Mouse (Mus musculus) heart, adult 18-20 months (tissue): Measurements from ENCODE around the gene Kif21b. TPM values are rescaled to one million over a fixed set of nuclear protein-coding genes. Genes with fewer than 3 reads are reported as not detected.

Experiments
- total RNA-seq, 2 experiments: library from RNA; stranded (reverse); gene quantifications; 2 replicates each; pipeline ENCODE4 v1.2.3; 2021

Gene Kif21b
- total RNA-seq, 2 experiments from 2014 or later = 0.77 to 2.6 TPM

Other genes starting within 250 kb of the Kif21b start
- not detected for gene Pkp1, start 212.2 kb upstream of the Kif21b start, total RNA-seq
- under 1 TPM in 1 of 2 experiments, not detected in 1; 0.08 TPM for gene Igfn1, start 125.0 kb upstream of the Kif21b start, total RNA-seq
- 10 to 100 TPM; 13.9 to 14.0 TPM for gene Tmem9, start 123.2 kb upstream of the Kif21b start, total RNA-seq
- gene Ascl5, start 80.6 kb upstream of the Kif21b start, total RNA-seq = not detected
- 10 to 100 TPM; 16.4 to 18.1 TPM for gene Cacna1s, start 78.6 kb upstream of the Kif21b start, total RNA-seq
- not detected for gene Mroh3, start 81.4 kb downstream of the Kif21b start, total RNA-seq
- not detected for gene Inava, start 102.9 kb downstream of the Kif21b start, total RNA-seq
- not detected for gene Gpr25, start 129.5 kb downstream of the Kif21b start, total RNA-seq
- gene Camsap2, start 214.7 kb downstream of the Kif21b start, total RNA-seq = 10 to 100 TPM; 21.1 to 21.3 TPM